Mouse (Mus musculus): ENCODE results near the gene Mrm1. TPM values are rescaled to one million over a fixed set of nuclear protein-coding genes. Genes with fewer than 3 reads are reported as not detected.

The Mrm1 gene
- 19.7 to 26.3 TPM (median 22.6 TPM) in 4 replicates for total RNA-seq (2023; ENCODE audit: inconsistent age)

GRCm38 (mm10) chr11:84818961-84819692, at the start of gene Mrm1:
Gene Mrm1, minus strand, starts transcription at chr11:84819515.

GRCm38 (mm10) chr11:84828516-84829399, 9.4 kb upstream of the Mrm1 start, which contains the start of gene Dhrs11:
Gene Dhrs11, minus strand, starts transcription at chr11:84828994.

Other genes with a start within 250 kb of the Mrm1 start
- gene Dhrs11, start 9.5 kb upstream of the Mrm1 start, total RNA-seq (2023; ENCODE audit: inconsistent age) = 17.0 to 20.4 TPM (median 19.3 TPM) in 4 replicates
- 145 to 170 TPM (median 156 TPM) in 4 replicates for gene Ggnbp2, start 51.3 kb upstream of the Mrm1 start, total RNA-seq (2023; ENCODE audit: inconsistent age)
- 10.7 to 17.4 TPM (median 15.5 TPM) in 4 replicates for gene Myo19, start 60.6 kb upstream of the Mrm1 start, total RNA-seq (2023; ENCODE audit: inconsistent age)
- 4.7 to 7.3 TPM (median 6.4 TPM) in 4 replicates for gene Pigw, start 60.8 kb upstream of the Mrm1 start, total RNA-seq (2023; ENCODE audit: inconsistent age)
- 30.0 to 41.5 TPM (median 37.6 TPM) in 4 replicates for gene Znhit3, start 96.9 kb upstream of the Mrm1 start, total RNA-seq (2023; ENCODE audit: inconsistent age)
- gene Car4, start 138.3 kb upstream of the Mrm1 start, total RNA-seq (2023; ENCODE audit: inconsistent age) = not detected in 4 replicates

All from B cell, adult (primary cell).